19 mouse cellular contexts compared by ENCODE assay signal in genomic region chr2:6357306-6357705, GRCm38 (mm10).
"Had no signal": no experiment of that assay in that cellular context is flagged by ENCODE, and none has a peak within 500 bp of the region (broad histone marks: within the 10 kb centered on the region; RNA-seq: fewer than 3 reads in every experiment).

No protein-coding gene starts in this region.

- ATAC-seq: forebrain, embryonic 13.5 days; forebrain, embryonic 14.5 days; forebrain, embryonic 15.5 days; forebrain, embryonic 16.5 days; forebrain, postnatal 0 days had no signal

- DNase-seq: cerebellum, adult 9-11 months; cerebellum, postnatal 10 days; cerebellum, postnatal 14 days; cerebellum, postnatal 25 days; cerebellum, postnatal 36 days; embryo, embryonic 11 days; forebrain, postnatal 0 days; gastrocnemius, adult 2 months; gastrocnemius, postnatal 10 days; gastrocnemius, postnatal 14 days; gastrocnemius, postnatal 25 days; gastrocnemius, postnatal 36 days; heart, adult 11 months; heart, adult 18-20 months; heart, adult 2 months had no signal
